Mouse (Mus musculus) induced T-regulatory cell, adult 2 months (primary cell): ENCODE data around the gene Usp51.
"Not testable (repeated sequence)": the region's sequence is repeated elsewhere in the genome, so short reads cannot be mapped to it uniquely, and the experiment has no call there.

Source experiments
- DNase-seq: peaks from one replicate; pipeline ENCODE4 v3.0.0-alpha.2; 2012; ENCODE audit warnings: low read depth

Gene Usp51

DNA sequence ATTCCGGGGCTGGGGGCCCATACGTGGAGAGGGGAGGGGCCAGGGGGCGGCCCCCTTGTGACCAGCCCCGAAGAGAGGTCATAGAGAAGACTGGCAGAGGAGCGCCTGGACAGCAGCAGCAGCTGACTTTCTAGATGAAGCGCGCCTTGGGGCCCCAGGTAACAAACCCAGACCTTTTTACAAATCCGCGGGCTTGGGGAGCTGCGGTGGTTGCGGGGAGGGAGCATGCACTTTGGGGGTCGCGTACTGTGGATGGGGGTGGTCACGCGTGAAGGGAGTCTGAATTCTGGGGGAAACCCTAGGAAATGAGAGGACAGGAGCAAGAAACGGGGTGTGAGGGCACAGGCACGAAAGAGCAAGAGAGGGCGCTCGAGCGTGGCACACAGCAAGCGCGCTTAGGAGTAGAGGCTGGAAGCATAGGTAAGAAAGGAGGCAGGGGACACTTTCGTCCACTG, at the start of gene Usp51:
Gene Usp51, plus strand, starts transcription at position 83 of the 455 bp plus-strand sequence.
- peak; percentile 16 for DNase-seq

DNA sequence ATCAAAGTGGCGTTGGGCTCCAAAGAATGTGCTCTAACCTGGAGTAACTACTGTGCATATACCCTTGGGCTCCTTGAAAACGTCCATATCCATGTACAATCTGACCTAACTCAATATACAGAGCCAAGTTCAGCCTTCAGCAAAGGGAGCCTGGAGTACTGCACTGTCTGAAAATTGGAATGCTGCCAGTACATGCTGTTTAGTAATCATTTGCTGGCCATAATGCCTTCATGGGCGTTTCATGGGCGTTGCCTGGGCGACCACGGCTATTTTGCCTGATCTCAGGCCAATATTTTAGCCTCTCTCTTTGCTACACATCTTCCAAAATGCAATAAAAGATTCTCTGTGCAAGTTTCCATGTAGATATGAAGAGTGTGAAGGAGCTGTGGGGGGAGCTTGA, 36.7 kb upstream of the Usp51 start:
- DNase-seq = no peak

DNA sequence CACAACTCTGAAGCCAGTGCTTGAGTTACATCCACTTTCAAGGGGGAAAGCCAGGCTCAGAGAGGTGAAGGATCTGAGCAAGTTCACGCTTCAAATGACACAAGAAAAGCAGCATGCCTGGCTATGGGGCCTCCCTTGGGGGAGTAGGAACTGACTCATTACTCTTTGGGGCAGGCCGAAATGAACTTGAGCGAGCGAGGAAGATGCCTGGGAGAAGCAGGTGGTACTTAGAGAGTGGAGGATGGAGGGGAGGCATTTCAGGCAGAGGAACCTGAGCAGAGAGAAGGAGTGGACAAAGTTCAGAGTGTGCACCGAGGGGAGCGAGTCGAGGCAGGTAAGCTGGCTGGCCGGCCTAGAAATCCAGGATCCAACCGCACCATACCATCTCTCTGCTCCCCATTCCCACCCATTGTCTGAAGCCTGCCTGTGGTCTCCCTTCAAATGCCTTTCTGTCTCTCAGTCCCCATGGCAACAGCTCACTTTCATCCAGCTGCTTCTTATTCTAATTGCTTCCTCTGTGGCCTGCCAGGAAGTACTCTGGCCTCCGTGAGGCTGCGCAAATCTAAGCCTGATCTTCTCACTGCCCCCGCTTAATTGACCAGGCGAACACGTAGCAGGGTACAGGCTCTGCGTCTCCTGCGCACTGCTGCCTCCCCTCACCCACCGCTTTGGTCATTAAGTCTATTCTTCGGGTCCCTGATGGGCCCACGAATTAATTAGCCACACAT, 32.6 kb upstream of the Usp51 start:
- not testable (repeated sequence) for DNase-seq

DNA sequence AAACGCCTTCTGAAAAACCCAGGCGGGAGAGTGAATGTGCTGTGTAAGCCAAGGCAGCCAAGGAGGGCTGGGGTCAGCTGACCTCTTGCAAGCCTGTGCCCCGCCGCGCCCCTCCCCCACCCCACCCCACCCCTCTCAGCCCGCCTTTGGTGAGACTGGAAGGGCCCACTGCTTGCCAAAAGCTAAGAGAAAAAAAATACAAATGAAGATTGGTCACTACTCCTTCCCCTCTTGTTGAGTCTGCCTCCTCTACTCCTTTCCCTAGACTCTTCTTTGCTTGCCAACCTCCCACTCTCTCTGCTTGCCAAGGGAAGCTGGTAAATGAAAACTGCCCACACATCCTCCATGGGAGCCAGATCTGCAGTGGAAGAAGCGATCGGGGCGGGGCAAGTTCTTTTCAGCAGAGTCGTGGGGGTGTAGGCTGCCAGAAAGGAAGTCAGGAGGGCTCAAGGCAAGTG, 32.0 kb upstream of the Usp51 start:
- peak; percentile 6 for DNase-seq

DNA sequence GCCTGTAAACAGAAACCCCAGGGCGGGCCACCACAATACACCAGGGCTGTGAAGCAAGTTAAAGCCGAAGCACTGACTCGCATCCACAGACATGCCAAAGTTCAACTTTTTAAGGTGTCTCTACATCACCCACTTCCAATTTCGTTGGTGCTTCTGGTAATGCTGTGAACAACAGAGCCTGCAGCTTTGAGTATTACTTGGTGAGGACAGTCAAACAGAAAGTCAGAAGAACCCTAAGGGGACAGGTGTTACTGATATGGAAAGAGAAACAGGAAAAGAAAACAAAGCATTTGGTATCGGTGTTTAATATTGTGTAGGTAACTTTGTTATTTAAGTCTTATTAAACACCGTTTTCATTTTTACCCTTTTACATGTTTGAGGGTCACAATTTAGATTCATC, 29.7 kb upstream of the Usp51 start:
- peak; percentile 4 for DNase-seq

DNA sequence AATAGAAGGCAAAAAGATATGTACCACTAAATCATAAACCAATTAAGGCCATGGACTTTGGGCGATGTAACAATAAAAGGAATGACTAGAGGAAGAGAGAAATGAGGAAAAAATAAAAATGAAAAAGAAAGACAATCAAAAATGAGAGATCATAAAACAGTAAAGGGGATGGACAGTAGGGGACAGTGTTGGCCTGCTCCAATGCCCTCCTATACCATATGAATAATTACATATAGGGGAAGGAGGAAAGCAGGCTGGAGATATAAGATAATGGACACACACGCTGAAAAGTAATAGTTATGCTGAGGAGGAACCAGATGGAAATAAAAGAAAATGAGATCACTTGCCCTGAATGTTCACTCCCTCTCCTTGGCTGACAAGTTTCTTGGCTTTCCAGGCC, 21.3 kb upstream of the Usp51 start:
- DNase-seq = no peak

DNA sequence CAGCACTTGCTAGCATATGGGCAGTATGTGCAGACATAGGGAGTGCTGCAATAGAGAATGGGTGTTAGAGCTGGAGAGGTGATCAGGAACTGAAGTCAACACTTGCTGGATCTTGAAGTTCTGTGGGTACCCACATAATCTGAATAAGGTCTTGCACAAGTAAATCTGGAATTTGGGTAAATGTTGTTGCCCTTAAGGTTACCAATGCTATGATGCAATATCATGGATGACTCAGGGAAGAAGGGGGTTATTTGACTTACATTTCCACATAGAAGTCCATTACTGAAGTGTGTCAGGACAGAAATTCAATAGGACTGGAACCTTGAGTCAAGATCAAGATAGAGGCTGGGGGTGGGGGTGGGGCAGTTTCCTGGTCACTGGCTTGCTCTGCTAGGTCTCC, 16.4 kb upstream of the Usp51 start:
- DNase-seq = not testable (repeated sequence)

DNA sequence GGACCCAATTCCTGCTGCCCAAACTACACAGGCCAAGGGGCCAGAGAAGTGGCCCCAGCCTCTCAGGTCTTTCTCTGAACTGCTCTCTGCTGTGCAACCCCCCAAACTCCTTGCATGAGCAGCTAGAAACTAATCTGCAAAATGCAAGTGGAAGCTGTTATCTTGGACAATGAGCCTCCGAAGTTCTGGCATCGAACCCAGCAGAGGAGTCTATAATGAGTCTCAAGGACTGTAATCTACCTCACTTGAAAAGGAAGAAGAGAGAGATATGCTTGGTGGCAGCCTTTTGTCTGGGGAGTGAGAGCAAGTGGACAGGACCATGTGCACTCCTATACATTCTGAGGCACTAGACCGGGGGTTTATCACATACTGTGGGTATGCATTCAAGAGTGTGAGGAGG, 10.2 kb upstream of the Usp51 start:
- not testable (repeated sequence) for DNase-seq

DNA sequence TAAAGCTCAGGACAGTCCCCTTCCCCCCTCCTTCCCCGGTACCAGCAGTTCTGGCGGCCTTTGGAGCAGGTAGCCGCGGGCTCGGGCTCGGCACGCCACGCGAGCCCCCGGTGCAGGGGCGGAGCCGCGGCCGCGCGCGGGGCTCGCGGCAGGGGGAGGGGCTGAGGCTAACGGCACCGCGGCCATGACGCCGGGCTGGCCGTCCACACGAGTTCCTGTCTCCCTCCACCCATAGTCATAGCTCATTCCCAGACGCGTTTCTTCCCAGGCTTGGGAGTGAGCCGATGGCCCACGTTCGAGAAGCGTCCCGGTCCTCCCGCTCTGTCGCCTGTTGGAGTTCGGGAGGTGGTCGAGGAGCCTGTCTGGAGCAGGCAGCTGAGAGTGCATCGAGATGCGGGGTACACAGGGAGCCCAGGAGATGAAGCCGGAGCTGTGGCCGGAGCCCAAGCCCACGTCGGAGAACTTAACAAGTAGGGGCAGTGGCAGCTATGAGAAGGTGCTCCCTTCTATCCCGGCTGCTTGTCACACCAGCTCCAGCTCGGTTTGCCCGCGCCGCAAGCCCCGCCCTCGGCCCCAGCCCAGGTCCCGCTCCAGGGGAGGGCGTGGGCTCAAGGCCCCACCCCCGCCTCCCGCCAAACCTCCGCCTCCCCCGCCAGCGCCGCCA, 884 bp downstream of the Usp51 start:
- peak; percentile 22 for DNase-seq

DNA sequence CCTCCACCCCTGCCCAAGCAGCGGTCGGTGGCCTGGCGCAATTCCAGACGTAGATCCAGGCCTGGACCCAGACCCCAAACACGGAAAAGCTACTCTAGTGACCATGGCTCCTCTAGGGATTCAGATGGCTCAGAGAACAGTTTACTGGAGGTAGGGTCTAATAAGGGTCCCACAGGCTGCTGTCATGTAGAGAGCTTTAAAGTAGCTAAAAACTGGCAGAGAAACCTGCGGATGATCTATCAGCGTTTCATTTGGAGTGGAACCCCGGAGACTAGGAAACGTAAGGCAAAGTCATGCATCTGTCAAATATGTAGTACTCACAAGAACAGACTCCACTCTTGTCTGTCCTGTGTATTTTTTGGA, 1.4 kb downstream of the Usp51 start:
- DNase-seq = no peak

DNA sequence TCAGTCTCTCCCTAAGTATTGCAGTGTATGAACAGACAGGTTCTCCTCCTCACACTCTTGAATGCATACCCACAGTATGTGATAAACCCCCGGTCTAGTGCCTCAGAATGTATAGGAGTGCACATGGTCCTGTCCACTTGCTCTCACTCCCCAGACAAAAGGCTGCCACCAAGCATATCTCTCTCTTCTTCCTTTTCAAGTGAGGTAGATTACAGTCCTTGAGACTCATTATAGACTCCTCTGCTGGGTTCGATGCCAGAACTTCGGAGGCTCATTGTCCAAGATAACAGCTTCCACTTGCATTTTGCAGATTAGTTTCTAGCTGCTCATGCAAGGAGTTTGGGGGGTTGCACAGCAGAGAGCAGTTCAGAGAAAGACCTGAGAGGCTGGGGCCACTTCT, 19.0 kb downstream of the Usp51 start:
- DNase-seq = not testable (repeated sequence)

DNA sequence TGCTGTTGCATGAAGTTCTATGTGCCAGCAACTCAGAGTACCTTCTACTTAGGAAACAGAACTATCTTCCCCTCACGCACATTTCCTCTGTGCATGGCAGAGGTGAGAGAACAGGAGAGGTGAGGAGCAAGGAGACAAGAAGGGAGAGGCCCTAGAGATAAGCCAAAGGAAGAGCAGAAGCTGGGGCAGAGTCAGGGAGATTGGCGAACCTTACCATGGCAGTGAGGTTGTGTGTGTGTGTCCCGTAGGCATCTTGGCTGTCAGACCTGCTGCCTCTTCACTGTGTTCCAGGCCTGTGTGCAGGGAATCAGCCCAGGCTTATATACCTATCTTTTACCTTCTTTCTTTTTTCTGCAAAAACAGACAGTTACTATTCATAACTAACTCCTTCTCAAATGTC, 19.4 kb downstream of the Usp51 start:
- not testable (repeated sequence) for DNase-seq

DNA sequence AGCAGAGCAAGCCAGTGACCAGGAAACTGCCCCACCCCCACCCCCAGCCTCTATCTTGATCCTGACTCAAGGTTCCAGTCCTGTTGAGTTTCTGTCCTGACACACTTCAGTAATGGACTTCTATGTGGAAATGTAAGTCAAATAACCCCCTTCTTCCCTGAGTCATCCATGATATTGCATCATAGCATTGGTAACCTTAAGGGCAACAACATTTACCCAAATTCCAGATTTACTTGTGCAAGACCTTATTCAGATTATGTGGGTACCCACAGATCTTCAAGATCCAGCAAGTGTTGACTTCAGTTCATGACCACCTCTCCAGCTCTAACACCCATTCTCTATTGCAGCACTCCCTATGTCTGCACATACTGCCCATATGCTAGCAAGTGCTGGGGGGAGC, 25.3 kb downstream of the Usp51 start:
- DNase-seq = not testable (repeated sequence)

DNA sequence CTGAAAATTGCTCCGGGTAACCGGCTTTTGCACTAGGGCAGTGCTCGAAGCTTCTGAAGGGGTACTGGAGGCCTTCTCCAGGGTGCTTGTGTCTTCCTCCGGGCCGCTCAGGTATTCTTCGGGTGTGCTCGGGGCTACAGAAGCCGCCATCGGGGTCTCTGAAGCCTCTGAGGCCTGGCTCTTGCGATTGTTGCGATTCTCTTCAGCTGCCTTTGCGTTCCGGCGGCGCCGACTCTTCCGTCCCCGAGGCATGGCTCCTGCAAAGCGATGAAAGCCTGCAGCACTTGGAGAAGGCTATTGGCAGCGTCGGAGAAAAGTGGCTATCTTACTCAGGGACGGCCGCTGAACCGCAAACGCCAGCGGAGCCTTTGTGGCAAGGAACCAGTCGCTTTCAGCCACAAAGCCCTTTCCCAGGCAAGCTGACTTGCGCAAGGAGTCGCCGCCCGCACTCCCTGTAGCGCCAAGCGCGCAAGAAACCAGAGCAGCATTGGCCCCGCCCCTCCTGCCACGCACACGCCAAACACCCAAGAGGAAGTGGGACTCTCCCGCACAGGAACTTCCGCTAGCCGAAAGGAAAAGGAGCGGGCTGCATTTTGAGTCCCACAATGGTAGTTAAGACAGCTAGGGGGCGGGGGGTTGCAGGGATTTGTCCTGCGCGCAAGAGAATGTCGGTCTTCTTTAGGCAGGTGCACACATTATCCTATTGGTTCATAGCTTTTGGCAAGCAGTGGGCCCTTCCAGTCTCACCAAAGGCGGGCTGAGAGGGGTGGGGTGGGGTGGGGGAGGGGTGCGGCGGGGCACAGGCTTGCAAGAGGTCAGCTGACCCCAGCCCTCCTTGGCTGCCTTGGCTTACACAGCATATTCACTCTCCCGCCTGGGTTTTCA, 31.1 kb downstream of the Usp51 start, which contains the start of gene Mageh1:
Gene Mageh1, minus strand, starts transcription at position 489 of the 885 bp plus-strand sequence.
- DNase-seq = peak; percentile 45

DNA sequence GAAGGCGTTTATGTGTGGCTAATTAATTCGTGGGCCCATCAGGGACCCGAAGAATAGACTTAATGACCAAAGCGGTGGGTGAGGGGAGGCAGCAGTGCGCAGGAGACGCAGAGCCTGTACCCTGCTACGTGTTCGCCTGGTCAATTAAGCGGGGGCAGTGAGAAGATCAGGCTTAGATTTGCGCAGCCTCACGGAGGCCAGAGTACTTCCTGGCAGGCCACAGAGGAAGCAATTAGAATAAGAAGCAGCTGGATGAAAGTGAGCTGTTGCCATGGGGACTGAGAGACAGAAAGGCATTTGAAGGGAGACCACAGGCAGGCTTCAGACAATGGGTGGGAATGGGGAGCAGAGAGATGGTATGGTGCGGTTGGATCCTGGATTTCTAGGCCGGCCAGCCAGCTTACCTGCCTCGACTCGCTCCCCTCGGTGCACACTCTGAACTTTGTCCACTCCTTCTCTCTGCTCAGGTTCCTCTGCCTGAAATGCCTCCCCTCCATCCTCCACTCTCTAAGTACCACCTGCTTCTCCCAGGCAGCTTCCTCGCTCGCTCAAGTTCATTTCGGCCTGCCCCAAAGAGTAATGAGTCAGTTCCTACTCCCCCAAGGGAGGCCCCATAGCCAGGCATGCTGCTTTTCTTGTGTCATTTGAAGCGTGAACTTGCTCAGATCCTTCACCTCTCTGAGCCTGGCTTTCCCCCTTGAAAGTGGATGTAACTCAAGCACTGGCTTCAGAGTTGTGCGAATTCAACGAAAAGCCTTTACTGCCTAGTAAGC, 31.9 kb downstream of the Usp51 start:
- not testable (repeated sequence) for DNase-seq
